Mouse (Mus musculus) limb, embryonic 14.5 days (tissue): ENCODE data around the gene Snrnp35. TPM values are rescaled to one million over a fixed set of nuclear protein-coding genes. Genes with fewer than 3 reads are reported as not detected.
"Not testable (repeated sequence)": the region's sequence is repeated elsewhere in the genome, so short reads cannot be mapped to it uniquely, and the experiment has no call there.

ENCODE experiments used
- ATAC-seq: fragments of 200-750 bp; cut with Nextera tagmentation; 2 replicates; pipeline ENCODE4 v1.8.0; 2017; ENCODE audit warnings: low read depth, moderate number of reproducible peaks, moderate TSS enrichment; ENCODE audit not compliant: low FRiP score
- DNase-seq: peaks from one replicate; pipeline ENCODE4 v3.0.0-alpha.2; 2015; ENCODE audit warnings: low spot score
- H3K27ac ChIP-seq: fragments of 300-500 bp; sonication (generic); replicated peaks from 2 replicates; pipeline ENCODE4 v1.5.1; 2014; ENCODE audit warnings: low read depth, mild to moderate bottlenecking, low read length, moderate library complexity, mixed read lengths
- H3K27me3 ChIP-seq: fragments of 300-500 bp; sonication (generic); 2 replicates; pipeline ENCODE4 v1.6.1; 2014; ENCODE audit warnings: low read length, mixed read lengths; ENCODE audit not compliant: control insufficient read depth, insufficient read depth
- H3K36me3 ChIP-seq: fragments of 300-500 bp; sonication (generic); 2 replicates; pipeline ENCODE4 v1.6.1; 2014; ENCODE audit warnings: mild to moderate bottlenecking, low read length, moderate library complexity, mixed read lengths; ENCODE audit not compliant: control insufficient read depth, insufficient read depth
- H3K4me1 ChIP-seq: fragments of 300-500 bp; sonication (generic); 2 replicates; pipeline ENCODE4 v1.6.1; 2014; ENCODE audit warnings: antibody characterized with exemption, low read length, mixed read lengths; ENCODE audit not compliant: control insufficient read depth, insufficient read depth
- H3K4me2 ChIP-seq: fragments of 300-500 bp; sonication (generic); replicated peaks from 2 replicates; pipeline ENCODE4 v1.6.1; 2014; ENCODE audit warnings: low read depth, mild to moderate bottlenecking, low read length, moderate library complexity; ENCODE audit not compliant: severe bottlenecking
- H3K4me3 ChIP-seq: fragments of 300-500 bp; sonication (generic); replicated peaks from 2 replicates; pipeline ENCODE4 v1.5.1; 2014; ENCODE audit warnings: low read length
- H3K9ac ChIP-seq: fragments of 300-500 bp; sonication (generic); 2 replicates; pipeline ENCODE4 v1.6.1; 2014; ENCODE audit warnings: mild to moderate bottlenecking, low read depth, low read length, moderate library complexity; ENCODE audit not compliant: severe bottlenecking
- H3K9me3 ChIP-seq: fragments of 300-500 bp; sonication (generic); 2 replicates; pipeline ENCODE4 v1.6.1; 2016; ENCODE audit warnings: low read length; ENCODE audit not compliant: control insufficient read depth
- POLR2A ChIP-seq: fragments of 200-500 bp; IDR thresholded peaks from 2 replicates; pipeline ENCODE4 v1.8.0; 2012; ENCODE audit warnings: inconsistent platforms, mild to moderate bottlenecking, moderate library complexity, borderline replicate concordance; ENCODE audit not compliant: insufficient read depth, insufficient read length; ENCODE audit errors: extremely low read depth
- WGBS: fragments of 180-500 bp; shearing (Covaris S2); extraction: QIAGEN DNeasy Blood & Tissue Kit; methylation state at CpG from one replicate; pipeline ENCODE4 v1.1.7; 2014; 5-methylcytosine and 5-hydroxymethylcytosine counted together
- polyA plus RNA-seq, 2 experiments: library from polyadenylated mRNA; depleted of rRNA in 1 of 2; stranded (reverse) in 1 of 2; unstranded in 1 of 2; fragments of >200 nt; fragmentation: Nextera tagmentation in 1 of 2; extraction: Ambion mirVana in 1 of 2; gene quantifications; 2 replicates each; pipeline versions ENCODE4 v1.2.1 to v1.2.3; 2012 to 2014

The Snrnp35 gene
- polyA plus RNA-seq, 2 experiments = 10.7 to 17.1 TPM

DNA sequence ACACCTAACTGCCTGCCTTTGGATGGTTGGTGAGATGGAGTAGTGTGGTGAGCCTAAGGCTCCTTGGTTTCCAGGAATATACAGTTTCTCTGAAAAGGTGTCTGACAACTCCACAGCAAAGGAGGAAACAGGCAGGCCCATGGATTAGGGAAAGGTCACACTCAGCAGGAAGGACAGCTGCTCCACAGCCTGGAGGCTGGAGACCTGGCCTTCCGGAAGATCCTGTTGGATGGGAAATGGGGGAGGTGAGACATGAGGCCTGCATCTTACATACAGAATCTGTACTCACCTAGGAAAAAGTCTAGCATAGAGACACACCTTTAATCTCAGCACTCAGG is 28.9 kb upstream of the Snrnp35 start:
- Histone ChIP-seq H3K27ac (no peak overlapping the region), H3K27me3 (no peaks in the 10 kb centered on the region), H3K4me2 (no peak overlapping the region), H3K4me3 (no peak overlapping the region), H3K36me3 (peaks cover 96% of the 10 kb centered on the region), H3K4me1 (no peaks in the 10 kb centered on the region; the same call in 1 of the 2 replicates), H3K9ac (no peak overlapping the region), H3K9me3 (no peaks in the 10 kb centered on the region)
- no peak for TF ChIP-seq POLR2A
- WGBS = 73% methylated on average over 1 of the region's 1 CpGs
- DNase-seq = no peak
- ATAC-seq = no peak

DNA sequence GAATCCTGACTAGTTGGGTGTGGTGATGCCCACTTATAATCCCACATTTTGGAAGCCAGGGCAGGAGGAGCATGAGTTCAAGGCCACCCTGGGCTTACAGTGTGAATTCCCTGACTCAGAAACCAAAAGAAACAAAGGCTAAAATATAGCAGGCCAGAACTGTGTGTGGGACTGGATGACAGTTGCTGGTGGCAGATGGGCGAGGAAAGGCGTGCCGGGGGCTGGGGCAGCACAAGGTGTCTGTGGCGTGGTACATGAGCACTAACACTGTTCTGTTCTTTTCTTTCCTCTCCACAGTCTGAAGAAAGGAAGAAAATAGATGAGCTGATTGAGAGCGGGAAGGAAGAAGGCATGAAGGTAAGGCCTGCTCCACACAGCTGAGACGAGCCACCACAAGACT is 26.2 kb upstream of the Snrnp35 start:
- no peaks in the 10 kb centered on the region for H3K27me3 ChIP-seq
- H3K9ac ChIP-seq = no peak overlapping the region
- H3K9me3 ChIP-seq = no peaks in the 10 kb centered on the region
- ATAC-seq (no peak), DNase-seq (no peak)
- no peak overlapping the region for H3K4me3 ChIP-seq
- H3K27ac ChIP-seq = no peak overlapping the region
- peaks cover 92% of the 10 kb centered on the region for H3K36me3 ChIP-seq
- no peaks in the 10 kb centered on the region for H3K4me1 ChIP-seq
- no peak overlapping the region for H3K4me2 ChIP-seq
- 95% methylated on average over 6 of the region's 6 CpGs for WGBS
- TF ChIP-seq POLR2A = no peak

DNA sequence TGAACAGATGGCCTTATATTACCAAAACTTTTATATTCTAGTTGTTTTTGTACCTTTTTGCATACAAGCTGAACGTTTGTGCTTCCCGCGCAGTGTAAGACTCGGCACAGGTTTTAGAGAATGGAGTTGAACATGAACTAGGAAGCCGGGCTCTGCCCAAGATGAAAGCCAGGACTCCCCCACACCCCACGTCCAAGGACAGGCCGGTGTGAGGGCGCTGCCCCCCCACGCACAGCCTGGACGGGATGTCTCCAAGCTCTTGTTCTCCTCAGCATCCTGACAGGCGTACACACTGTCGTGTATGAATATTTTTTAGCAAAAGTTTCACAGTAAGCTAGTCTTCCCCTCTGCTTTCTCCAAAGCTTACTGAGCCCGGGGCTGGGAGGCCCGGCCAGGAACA is 22.0 kb upstream of the Snrnp35 start:
- 94% methylated on average over 14 of the region's 14 CpGs for WGBS

DNA sequence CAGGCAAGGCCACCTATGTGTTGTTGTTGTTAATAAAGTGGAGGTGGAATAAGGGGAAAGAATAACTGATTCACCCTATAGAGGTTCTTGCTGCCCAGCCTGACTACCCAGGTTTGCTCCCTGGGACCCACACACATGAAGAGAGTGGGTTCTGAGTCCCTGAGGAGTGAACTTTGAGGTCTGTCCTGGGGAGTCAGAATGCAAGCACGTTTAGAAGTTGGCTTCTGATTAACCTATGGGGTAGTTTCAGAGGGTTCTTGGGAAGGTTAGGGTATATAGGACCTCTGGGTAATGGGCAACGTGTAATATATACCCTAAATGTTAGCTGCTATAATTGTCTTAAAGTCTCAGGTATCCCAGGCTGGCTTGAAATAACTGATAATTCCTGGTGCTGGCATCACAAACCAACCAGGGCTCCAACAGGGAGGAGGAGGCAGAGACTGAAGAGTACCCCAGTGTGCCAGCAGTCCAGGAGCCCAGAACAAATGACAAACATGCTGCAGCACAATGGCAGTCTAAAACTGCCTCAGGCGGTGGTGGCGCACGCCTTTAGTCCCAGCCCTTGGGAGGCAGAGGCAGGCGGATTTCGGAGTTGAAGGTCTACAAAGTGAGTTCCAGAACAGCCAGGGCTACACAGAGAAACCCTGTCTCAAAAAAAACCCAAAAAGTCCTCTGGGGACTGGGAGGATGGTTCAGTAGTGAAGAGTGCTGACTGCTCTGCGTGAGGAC is 20.5 kb upstream of the Snrnp35 start:
- H3K27me3 ChIP-seq = no peaks in the 10 kb centered on the region
- DNase-seq (no peak), ATAC-seq (no peak)
- TF ChIP-seq POLR2A = no peak
- no peaks in the 10 kb centered on the region for H3K9me3 ChIP-seq
- H3K27ac ChIP-seq = no peak overlapping the region
- H3K4me2 ChIP-seq = no peak overlapping the region
- peaks cover 82% of the 10 kb centered on the region for H3K36me3 ChIP-seq
- 86% methylated on average over 8 of the region's 8 CpGs for WGBS
- no peak overlapping the region for H3K9ac ChIP-seq
- no peak overlapping the region for H3K4me3 ChIP-seq
- H3K4me1 ChIP-seq = no peaks in the 10 kb centered on the region

More for the DNA sequence above, 22.0 kb upstream of the Snrnp35 start:
- DNase-seq, H3K4me3 ChIP-seq, H3K9me3 ChIP-seq, H3K9ac ChIP-seq, H3K27me3 ChIP-seq, ATAC-seq, H3K27ac ChIP-seq, H3K4me2 ChIP-seq, H3K4me1 ChIP-seq: not testable (repeated sequence)
- peaks cover 85% of the 10 kb centered on the region for H3K36me3 ChIP-seq

DNA sequence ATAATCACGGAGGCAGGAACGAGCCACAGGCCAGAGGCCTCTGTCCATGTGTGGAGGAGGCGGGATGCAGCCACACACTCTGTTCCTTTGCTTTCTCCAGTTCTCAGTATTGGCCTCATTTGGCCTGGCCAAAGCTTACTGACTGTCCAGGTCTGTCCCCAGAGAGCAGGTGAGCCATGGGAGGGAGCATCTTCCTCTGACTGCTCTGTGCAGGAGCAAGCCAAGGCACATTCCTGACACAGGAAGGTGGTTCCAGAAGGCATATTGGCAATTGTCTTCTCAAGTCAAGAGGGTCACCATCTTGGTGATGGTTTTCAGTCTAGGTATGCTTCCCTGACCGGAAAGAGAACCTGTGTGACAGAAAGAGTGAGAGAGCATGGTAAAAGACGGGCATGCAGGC is 19.5 kb upstream of the Snrnp35 start:
- Histone ChIP-seq H3K4me3 (no peak overlapping the region), H3K27me3 (no peaks in the 10 kb centered on the region), H3K36me3 (peaks cover 82% of the 10 kb centered on the region), H3K4me2 (no peak overlapping the region), H3K4me1 (no peaks in the 10 kb centered on the region), H3K9ac (no peak overlapping the region), H3K27ac (no peak overlapping the region), H3K9me3 (no peaks in the 10 kb centered on the region)
- ATAC-seq (no peak), DNase-seq (no peak)
- WGBS = 91% methylated on average over 5 of the region's 5 CpGs
- TF ChIP-seq POLR2A = no peak

DNA sequence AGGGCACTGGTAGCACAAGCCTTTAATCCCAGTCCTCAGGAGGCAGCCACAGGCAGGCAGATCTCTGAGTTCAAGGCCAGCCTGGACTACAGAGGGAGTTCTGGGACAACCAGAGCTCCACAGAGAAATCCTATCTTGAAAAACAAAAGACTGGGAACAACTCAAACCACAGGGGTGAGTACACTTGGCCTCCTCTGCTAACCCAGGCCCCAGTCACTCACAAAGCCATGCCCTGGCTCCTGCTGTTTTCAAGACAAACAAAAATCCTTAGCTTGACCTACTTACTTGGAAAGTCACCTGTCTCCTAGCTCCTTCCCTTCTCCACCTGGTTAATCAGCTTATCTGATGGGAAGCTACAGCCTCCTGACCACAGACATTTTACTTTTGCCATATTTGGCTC is 18.0 kb upstream of the Snrnp35 start:
- H3K27ac ChIP-seq = no peak overlapping the region
- H3K4me2 ChIP-seq = no peak overlapping the region
- DNase-seq (no peak), ATAC-seq (no peak)
- H3K9me3 ChIP-seq = no peaks in the 10 kb centered on the region
- no peaks in the 10 kb centered on the region for H3K27me3 ChIP-seq
- no peak overlapping the region for H3K4me3 ChIP-seq
- peaks cover 80% of the 10 kb centered on the region for H3K36me3 ChIP-seq
- TF ChIP-seq POLR2A = no peak
- H3K9ac ChIP-seq = no peak overlapping the region
- no peaks in the 10 kb centered on the region for H3K4me1 ChIP-seq
